Mouse (Mus musculus) CD4-positive, CD25-positive, alpha-beta regulatory T cell, adult 4 months (primary cell): Measurements from ENCODE around the gene Lrp2. TPM values are rescaled to one million over a fixed set of nuclear protein-coding genes. Genes with fewer than 3 reads are reported as not detected.

Experiments used
- ATAC-seq: one replicate; pipeline ENCODE4 v1.8.0; 2017
- polyA plus RNA-seq, 2 experiments: library from polyadenylated mRNA; unstranded; fragments of 100-300 nt; shearing (Covaris generic); gene quantifications; one replicate each; pipeline ENCODE4 v1.2.1; 2017

The Lrp2 gene
- under 1 TPM in 1 of 2 experiments, not detected in 1; 0.01 TPM for polyA plus RNA-seq

DNA sequence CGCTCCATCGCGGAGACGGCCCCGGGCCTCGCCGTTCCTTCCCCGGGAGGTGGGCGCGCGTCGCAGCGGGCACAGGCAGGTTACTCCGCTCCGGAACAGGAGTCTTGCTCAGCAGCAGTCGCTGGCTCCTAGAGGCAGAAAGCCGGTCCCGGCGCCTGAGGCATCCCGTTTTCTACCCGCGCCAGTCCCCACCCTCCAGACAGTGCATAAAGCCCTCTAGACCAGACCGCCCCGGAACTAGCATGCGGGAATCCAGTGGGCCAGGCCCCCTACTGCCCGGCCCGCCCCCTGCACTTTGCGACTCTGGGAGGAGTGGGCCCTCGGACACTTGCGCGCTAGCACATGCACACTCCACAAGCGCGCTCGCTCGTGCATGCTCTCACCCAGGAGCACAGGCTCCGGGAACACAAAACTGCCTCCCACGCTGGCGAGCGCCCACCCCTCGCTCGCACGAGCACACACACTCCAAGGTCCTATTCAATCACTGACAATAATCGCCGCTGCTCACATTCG lies at the start of gene Lrp2:
Lrp2 (minus strand) TSS at position 180 of the 513 bp plus-strand sequence.
- no peak for ATAC-seq

DNA sequence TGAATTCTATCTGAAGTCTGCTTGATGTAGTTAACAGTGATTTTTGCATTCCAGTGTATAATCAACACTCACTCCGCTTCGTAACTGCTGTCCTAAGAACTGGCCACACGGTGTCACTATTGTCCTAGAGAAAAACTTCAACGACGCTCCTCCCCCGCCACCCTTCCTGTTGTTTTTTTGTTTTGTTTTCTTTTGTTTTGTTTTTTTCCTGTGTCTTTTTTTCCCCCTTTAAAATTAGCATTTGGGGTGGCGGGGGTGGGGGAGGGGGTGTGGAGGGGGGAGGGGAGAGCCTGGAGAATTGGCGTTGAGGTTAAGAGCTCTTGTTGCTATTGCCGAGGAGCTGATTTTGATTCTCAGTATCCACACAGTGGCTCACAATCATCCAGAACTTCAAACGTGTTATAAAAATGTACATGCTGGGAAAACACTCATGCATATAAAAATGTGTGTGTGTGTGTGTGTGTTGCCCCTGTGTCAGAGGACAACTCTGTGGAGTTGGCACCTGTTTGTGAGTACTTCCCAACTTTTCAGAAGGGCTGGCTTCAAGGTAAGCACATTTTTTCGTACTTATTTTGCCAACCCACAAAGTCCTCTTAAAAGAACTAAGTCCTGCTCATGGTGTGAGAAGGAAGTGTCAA lies 49.3 kb upstream of the Lrp2 start:
- peak; percentile 89 for ATAC-seq

DNA sequence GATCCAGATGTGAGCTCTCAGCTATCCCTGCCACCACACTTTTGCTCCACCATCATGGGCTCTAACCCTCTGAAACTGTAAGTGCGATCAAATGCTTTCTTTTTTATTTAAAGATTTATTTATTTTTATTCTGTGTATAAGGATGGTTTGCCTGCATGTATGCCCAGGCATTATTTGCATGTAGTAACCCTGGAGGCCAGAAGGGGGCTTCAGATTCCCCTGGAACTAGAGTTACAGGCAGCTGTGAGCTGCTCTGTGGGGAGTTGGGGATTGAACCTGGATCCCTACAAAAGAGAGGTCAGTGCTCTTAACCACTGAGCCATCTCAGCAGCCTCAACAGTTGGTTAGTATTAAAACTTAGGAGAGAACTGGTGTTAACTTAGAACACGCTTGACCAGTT lies 45.6 kb upstream of the Lrp2 start:
- ATAC-seq, result peak; percentile 25

DNA sequence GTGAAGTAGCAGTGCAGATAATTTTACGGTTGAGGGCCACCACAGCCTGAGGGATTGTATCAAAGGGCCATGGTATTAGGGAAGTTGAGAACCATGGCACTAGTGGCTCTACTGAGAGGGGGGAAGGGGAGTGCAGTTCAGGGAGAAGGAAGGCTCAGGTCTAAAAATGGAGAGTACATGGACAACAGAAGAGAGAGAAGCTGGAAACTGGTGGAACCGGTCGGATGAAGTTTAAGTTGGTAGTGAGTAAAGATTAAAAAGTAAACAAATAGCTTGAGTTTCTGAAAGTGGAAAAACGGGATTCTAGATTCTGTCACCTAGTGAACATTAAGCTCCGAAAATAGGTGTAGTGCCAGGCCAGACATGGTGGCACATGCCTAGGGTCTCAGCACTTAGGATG lies 44.9 kb upstream of the Lrp2 start:
- no peak for ATAC-seq

DNA sequence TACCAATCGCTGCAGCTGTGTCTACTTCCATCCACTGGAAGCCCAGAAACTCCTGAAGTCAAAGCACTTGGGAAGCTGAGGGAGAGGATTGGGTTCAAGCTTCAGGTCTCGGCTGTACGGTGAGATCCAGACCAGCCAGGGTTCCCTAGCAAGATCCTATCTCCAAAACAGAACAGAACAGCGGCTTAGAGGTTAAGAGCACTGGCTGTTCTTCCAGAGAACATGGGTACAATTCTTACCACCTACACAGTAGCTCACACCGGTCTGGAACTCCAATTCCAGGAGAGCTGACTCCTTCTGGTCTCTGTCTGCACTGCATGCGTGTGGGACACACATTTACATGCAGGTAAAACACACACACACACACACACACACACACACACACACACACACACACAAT lies 44.0 kb upstream of the Lrp2 start:
- no peak for ATAC-seq

DNA sequence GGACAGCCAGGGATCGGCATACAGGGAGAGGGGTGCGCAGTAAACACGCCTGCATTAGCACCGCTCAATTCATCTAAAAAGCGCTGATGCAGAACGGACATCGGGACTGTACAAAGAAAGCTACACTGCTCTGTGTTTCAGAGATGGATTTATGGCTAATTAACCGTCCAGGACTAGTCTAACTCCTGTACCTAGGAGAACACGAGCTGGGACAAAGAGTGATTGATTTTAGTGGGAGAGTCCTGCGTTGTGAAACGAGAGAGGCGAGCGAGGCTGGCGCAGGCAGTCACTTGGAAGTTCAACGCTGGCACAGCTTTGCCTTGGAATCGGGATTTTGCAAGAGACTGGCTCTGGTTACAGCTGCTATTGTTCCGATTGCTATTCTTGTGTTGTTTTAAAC lies 43.4 kb upstream of the Lrp2 start:
- ATAC-seq, result no peak

DNA sequence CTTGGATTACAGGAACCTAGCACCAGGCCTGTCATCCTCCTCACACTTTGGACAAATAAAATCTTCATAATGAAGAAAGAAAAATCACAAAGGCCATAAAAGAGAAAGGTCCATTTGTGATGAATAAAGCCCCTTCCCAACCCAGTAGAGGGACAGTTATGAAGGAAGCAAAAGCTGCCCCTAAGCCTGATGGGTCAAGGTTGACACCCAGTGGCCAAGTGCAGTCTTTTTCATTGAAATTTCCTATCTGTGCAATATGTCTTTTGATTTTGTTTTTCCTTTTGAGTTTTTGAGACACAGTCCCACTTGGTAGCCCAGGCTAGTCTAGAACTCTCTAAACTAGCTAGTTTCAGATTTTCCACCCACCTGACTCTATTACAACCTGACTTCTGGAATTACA lies 33.4 kb upstream of the Lrp2 start:
- ATAC-seq, result no peak

DNA sequence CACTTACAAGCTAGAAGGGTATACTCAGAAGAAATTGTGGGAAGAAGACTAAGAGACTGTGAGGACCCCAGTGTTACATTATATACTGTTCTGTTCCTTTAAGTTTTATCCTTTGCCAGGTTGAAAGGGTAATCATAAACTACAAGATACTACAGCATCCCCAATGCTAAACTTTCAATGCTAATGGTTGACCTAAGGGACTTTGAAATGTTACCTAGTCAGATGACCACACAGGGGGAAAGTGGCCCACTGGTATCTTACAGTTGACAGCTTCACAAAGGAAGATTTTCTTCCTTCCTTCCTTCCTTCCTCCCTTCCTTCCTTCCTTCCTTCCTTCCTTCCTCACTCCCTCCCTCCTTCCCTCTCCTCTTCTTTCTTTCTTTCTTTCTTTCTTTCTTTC lies 32.5 kb upstream of the Lrp2 start:
- ATAC-seq, result no peak

DNA sequence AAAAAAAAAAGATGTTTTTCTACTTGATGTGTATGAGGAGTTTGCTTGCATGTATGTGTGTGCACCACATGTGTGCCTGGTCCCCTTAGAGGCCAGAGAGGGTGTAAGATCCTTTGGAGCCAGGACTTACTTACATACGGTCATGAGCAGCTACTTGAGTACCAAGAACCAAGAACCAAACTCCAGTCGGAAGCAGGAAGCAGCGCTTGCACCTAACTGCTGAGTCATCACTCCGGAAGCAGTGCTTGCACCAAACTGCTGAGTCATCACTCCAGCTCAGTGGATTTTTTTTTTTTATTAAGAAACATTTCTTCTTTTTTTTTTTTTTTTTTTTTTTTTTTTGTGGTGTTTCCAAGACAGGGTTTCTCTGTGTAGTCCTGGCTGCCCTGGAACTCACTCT lies 27.4 kb upstream of the Lrp2 start:
- peak; percentile 51 for ATAC-seq

DNA sequence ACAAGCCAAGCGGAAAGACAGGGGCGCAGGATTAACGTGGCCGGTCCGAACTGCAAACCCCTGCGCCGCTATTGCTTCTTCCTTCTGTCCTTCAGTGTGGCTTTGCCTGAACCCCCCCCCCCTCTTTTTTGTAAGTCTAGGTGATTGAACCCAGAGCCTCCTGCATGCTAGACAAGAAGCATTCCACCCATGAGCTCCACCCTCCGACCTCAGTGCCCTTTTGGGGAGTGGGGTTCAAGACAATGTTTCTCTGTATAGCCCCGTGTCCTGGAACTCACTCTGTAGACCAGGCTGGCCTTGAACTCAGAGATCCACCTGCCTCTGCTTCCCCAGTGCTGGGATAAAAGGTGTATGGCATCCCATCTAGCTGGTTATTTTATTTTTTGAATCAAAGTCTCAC lies 26.9 kb upstream of the Lrp2 start:
- no peak for ATAC-seq

DNA sequence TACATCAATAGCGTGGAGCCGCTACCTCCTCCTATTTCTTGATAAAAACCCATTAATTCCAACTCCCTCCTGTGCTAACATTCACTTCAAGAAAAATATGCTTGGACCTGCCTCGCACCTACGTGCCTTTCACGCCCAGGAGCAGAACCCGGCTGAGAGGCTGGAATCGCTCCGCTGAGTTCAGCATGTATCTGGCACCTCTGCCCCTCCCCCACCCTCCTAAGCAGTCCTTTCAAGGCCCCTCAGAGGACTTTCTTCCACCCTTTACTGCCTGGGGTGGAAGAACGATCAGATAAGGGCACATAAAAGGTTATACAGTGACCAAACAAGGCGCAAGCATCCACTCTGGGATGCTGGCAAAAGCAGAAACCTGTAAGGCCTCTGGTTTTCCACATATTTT lies 26.4 kb upstream of the Lrp2 start:
- no peak for ATAC-seq

DNA sequence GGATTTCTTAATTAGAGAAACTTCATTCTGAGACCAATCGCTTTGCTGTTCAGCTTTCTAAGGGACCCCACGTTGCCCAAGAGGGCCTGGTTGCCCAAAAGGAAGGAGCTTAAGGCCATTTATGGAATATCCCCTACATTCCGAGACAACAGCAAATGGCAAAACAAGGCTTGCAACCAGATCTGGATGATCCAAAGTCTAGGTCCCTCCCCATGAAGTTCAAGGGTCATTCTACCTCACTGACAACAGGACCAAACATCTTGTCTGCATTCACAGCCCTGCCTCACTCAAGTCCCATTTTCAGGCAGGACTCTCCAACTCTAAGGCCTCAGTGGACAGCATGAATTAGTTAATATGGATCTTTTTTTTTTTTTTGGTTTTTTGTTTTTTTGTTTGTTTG lies 20.8 kb upstream of the Lrp2 start:
- ATAC-seq, result no peak

DNA sequence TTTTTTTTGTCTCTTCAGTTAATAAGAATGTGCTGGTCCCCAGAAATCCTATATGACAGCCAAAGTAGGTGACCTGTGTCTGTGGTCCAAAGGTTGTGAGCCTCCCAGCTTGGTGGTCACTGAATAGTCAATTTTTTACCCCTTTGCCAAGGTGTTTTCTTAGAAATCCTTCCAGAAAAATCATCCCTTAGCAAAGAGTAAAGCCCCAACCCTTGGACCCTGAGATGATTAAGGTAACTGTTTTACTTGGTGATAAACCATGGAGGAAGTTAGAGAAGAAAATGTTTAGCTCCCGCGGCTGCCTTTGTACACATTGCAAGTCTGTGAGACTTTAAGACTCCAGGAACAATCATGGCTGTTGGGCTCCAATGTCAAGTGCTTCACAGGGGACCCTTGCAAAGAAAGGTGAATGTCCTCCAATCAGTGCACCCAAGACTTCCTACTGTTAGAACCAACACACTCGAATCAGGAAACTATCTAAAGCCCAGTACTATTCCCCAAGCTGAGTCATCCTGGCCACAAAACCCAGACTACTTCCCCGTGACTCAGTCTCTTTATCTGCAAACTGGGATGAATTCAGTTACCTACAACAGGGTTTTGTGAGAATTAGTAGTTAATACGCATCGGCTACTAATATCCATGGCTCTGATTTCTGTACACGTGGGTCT lies 18.0 kb upstream of the Lrp2 start:
- ATAC-seq, result no peak

DNA sequence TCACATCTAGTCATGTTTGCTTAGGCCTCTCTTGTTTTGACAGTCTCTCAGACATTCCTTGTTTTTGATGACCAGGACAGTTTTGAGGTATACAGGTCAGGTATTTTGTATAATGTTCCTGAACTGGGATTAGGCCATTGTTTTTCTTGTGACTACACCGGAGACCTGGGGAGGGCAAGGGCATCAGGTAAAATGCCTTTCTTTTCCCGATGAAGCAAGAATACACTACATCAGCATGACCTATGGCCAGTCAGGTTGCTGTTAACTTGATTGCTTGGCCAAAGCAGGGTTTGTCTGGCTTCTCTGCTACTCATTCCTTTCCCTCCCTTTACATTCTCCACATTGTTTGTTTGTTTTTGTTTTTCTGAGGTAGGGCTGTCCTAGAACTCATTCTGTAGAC lies 7.3 kb upstream of the Lrp2 start:
- ATAC-seq, result no peak

DNA sequence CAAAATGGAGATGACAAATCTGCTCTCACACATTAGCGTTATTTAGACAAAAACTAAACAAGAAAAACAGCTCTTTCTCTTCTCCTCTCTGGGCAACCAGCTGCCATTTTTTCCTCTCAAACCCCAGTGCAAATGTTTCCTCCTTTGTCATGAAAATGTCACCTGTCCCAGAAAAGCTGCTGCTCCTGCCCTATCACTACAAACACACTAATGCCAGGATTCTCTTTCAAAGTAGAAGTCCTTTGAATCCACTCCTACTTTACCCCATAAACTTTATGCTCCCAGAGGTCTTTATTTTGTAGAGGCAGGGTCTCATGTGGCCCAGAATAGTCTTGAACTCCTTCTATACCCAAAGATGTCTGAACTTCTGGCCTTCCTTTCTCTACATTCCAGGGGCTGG lies 6.7 kb upstream of the Lrp2 start:
- no peak for ATAC-seq

DNA sequence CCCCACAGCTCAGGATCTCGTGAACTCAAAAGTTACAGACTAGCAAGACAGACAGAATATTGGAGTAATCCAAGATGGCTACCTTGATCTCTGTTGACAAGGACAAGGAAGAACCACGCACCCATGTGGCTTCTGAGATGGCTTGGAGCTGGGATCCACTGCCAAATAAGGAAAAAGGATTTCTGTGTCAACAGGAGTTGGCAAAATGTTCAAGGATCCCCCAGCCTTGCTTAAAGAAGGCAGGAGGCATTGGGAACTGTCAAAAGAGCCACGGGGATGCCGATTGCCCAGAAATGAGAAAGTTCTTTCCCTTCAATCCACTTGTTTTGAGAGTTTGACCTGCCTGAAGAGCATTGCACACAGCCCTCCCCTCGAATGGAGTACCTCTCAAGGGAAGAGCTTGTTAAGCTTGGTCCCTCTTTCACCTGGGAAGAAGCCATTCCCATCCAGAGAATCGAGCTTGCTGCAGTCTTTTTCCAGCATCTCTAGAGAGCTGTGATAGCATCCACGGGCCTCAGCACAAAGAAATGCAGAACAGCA lies 6.2 kb upstream of the Lrp2 start:
- ATAC-seq, result no peak

DNA sequence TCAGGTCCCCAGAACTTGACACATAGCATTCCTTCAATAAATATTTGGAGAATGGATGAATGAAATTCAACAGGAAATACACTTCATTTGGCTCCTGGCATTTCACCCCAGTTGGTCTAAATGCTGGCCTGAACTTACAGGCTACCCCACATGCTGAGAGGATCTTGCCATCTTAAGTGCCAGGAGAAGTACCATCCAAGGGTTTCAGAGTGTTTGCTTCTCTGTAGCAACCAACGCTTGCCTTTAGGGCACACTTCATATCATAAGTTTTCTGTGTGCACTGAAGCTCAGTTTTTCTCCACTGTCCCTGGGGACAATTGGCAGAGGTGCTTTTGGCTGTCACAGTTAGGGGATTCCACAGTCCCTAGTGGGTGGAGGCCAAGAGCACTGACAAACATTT lies 4.7 kb upstream of the Lrp2 start:
- ATAC-seq, result no peak

DNA sequence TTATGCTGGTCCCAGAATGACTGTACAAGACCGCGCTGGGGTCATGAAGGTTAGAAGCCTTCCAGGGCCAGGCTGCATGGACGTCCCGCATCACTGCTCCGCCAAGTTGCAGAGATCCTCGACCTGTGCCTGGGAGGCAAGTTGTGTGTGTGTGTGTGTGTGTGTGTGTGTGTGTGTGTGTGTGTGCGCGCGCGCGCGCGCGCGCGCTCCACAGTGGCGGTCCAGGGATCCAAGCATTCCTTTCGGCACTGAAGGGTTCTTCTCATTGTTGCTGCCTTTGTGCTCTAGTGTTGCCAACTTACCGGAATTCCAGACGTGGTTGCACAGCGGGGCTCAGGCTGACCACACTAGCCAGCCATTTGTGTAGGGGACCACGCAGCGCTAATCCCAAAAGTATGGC lies 2.0 kb upstream of the Lrp2 start:
- no peak for ATAC-seq

DNA sequence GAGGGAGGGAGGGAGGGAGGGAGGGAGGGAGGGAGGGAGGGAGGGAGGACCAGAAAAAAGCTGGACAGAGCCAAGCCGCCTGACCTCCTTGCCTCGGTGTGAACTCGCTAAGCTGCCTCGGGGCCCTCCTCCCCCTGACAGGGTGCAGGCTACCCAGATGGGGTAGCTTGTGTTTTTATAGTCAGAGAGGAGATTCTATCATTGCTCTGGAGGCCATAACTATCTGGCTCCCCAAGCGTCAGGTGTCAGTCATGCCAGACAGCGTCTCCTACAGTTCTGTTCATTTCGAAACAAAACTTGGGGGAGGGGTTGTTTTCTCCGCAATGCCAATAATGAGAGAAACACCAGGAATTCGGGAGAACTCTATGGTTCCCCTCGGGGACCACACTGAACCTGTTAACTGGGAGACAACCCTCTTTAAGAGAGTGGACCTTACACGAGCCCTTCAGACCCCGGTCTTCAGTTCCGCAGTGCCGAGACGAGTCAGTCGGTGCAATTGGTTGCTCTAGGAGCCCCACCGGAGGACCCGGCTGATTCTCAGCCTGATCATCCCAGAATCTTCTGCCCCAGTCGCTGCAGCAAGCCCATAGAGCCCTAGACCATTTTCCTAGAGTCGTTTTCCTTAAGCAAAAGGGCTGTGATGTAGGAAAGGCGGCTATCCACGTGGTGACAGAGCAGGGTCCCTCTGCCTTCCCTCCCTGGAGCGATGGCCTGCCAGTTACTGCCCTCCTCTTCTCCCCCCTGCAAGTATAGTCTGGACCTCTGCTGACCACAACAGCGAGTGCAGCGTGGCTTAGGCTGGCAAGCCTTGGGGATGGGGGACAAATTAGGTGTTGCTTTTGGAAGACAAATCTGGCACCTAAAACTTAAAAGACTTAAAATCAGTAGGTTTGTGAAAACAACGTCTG lies 1.2 kb upstream of the Lrp2 start:
- ATAC-seq, result no peak

DNA sequence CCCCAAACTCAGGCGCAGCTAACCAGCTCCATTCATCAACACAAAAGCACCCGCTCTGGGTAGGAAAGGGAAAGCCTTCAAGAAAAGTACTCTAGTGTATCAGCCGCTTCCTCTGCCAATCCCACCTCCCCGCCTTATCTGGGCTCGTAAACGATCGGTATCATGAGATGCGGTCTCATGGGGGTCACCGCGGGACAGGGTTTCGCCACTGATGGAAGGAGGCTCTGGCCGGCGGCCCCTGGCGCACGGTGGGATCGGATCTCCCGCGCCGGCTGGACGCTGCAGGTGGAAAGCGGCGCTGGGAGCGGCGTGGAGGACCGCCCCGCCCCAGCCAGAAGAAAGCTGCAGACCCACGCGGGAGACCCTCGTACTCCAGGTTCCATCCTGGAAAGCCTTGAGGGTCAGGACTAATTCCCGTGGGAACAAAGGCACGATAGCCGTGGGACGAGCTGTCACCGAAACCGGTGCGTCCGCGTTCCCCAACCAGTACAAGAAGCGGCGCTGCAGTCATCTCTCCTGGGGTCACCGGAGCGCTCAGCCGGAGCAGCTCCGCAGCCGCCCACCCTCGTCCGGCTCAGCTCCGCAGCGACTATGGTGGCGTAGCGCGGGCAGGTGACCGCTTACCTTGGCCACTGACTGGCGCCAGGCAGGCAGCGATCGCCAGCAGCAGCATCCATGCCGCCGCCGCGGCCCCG lies 527 bp downstream of the Lrp2 start:
- ATAC-seq, result no peak

DNA sequence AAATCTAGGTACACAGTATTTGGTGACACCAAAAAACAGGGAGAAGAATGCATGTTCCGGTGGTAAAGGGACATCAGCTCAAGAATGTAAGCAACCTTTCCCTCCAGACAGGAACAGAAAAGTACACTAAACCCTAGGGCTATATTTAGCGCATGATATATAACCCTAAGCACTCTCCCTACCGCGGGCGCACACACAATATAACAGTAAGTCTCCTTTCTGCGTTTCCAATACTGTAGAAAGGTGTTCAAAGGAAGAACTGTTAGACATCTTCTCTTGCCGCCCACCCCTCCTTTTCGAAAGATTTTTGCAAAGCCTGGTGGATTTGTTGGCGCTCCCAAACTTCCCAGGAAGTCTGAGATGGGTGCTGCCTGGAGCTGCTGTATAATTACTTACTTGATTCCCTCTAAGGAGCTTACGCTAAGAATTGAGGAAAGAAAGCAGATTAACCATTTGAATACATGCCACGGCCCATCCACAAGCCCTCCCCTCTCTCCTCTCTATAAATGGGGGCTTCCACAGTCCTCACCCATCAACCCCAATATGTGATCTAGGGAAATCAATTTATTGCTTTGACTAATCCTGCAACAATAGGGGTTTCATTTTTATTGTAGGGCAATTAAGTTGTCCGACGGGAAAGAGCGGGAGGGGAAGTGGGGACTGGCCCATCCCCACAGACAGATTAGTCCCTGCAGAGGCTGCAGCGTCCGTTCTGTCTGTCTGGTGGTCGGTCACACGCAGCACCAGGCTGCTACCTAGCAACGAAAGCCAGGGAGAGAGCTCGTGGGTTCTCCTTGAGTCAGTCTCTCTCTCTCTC lies 1.5 kb downstream of the Lrp2 start:
- no peak for ATAC-seq

DNA sequence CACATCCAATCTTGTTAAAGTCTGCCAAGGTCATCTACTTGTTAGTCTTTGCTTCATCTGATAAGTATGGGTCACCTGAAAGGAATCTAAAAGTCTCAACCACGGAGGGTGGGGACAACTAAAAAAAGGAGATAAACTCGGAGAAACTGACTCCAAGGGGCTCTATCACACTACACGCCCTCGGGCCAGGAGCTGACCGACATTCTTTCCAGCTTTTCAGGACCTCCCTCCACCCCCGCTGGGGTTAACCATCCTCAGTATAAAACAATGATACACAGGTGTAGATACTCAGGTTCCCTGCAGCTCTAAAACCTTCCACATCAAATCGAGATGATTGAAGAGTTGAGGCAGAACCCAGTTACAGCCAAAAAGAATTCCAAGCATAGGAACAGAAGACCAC lies 3.0 kb downstream of the Lrp2 start:
- ATAC-seq, result no peak
